Mouse (Mus musculus): ENCODE measurements at regions not wholly inside any gene's neighbourhood (a gene's known extent, or its start where the extent isn't known, plus 50 kb on each side); places are given as distances from the start of the nearest gene placed in this dataset.

GRCm38 (mm10) chr6:91615022-91615421 lies 68.8 kb upstream of the Slc6a6 start:
- WGBS, result 60% methylated on average over 2 of the region's 2 CpGs
- peaks cover 10% of the 10 kb centered on the region; the same call in 1 of the 2 replicates for H3K4me1 ChIP-seq (ENCODE audit: insufficient read depth, low read length)
- no peak for TF ChIP-seq CTCF (IDR thresholded peaks at IDR 0.05)
- H3K9ac ChIP-seq (replicated peaks; ENCODE audit: low read length, poor library complexity, severe bottlenecking), result no peak overlapping the region
- H3K36me3 ChIP-seq (ENCODE audit: insufficient read depth, low read length), result no peaks in the 10 kb centered on the region
- DNase-seq (ENCODE audit: low spot score) (no peak), ATAC-seq (ENCODE audit: low FRiP score) (no peak)
- no peaks in the 10 kb centered on the region for H3K27me3 ChIP-seq (ENCODE audit: insufficient read depth, low read length)
- H3K27ac ChIP-seq (ENCODE audit: low read depth, low read length), result no peak overlapping the region
- no peak overlapping the region for H3K4me2 ChIP-seq (ENCODE audit: low read depth, low read length, poor library complexity, severe bottlenecking)
- no peaks in the 10 kb centered on the region for H3K9me3 ChIP-seq (ENCODE audit: low read length)
- no peak overlapping the region for H3K4me3 ChIP-seq (ENCODE audit: low read depth, low read length)

DNA sequence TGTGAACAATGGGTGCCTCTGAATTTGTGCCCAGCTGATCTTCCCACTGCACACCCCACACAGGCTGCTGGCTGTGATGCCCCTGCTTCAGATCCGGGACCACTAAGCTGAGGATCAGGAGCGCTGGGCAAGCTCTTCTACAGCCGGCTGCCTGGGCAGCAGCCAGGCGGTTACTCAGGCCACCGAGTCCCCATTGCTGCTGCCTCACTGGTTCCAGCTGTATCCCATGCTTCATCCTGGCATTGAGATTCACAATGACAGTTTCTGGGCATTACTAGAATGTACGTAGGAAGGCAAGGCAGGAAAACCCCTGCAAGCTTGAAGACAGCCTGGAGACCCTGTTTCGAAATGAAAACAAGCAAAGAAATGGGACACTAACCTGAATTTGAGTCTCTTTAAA lies 67.3 kb upstream of the Slc6a6 start:
- peak; percentile 93 for DNase-seq (ENCODE audit: low spot score)
- no peak for TF ChIP-seq CTCF (IDR thresholded peaks at IDR 0.05)
- Histone ChIP-seq H3K4me1 (ENCODE audit: insufficient read depth, low read length) (peaks cover 10% of the 10 kb centered on the region; the same call in 1 of the 2 replicates), H3K36me3 (ENCODE audit: insufficient read depth, low read length) (no peaks in the 10 kb centered on the region), H3K27me3 (ENCODE audit: insufficient read depth, low read length) (no peaks in the 10 kb centered on the region), H3K4me2 (ENCODE audit: low read depth, low read length, poor library complexity, severe bottlenecking) (peak overlapping the region; percentile 47), H3K9ac (replicated peaks; ENCODE audit: low read length, poor library complexity, severe bottlenecking) (peak overlapping the region; percentile 59), H3K27ac (ENCODE audit: low read depth, low read length) (peak overlapping the region; percentile 92), H3K9me3 (ENCODE audit: low read length) (no peaks in the 10 kb centered on the region), H3K4me3 (ENCODE audit: low read depth, low read length) (0 out of 2 replicates have a peak overlapping the region, but pooled peaks have one; percentile 8)
- ATAC-seq (ENCODE audit: low FRiP score), result peak; percentile 68
- WGBS, result 30% methylated on average over 7 of the region's 7 CpGs

GRCm38 (mm10) chr6:91617031-91617596 lies 66.7 kb upstream of the Slc6a6 start:
- H3K36me3 ChIP-seq (ENCODE audit: insufficient read depth, low read length), result no peaks in the 10 kb centered on the region
- ATAC-seq (ENCODE audit: low FRiP score), result peak; percentile 93
- peak overlapping the region; percentile 92 for H3K27ac ChIP-seq (ENCODE audit: low read depth, low read length)
- peak overlapping the region; percentile 47 for H3K4me2 ChIP-seq (ENCODE audit: low read depth, low read length, poor library complexity, severe bottlenecking)
- DNase-seq (ENCODE audit: low spot score), result peak; percentile 93
- WGBS, result under 1% methylated on average over 13 of the region's 13 CpGs
- H3K9me3 ChIP-seq (ENCODE audit: low read length), result no peaks in the 10 kb centered on the region
- TF ChIP-seq CTCF (IDR thresholded peaks at IDR 0.05), result no peak
- peak overlapping the region; percentile 59 for H3K9ac ChIP-seq (replicated peaks; ENCODE audit: low read length, poor library complexity, severe bottlenecking)
- peaks cover 10% of the 10 kb centered on the region; the same call in 1 of the 2 replicates for H3K4me1 ChIP-seq (ENCODE audit: insufficient read depth, low read length)
- H3K4me3 ChIP-seq (ENCODE audit: low read depth, low read length), result peak overlapping the region; percentile 27
- H3K27me3 ChIP-seq (ENCODE audit: insufficient read depth, low read length), result no peaks in the 10 kb centered on the region

- peak overlapping the region; percentile 92 for H3K27ac ChIP-seq (ENCODE audit: low read depth, low read length)
- DNase-seq (ENCODE audit: low spot score), result no peak
- peaks cover 10% of the 10 kb centered on the region; the same call in 1 of the 2 replicates for H3K4me1 ChIP-seq (ENCODE audit: insufficient read depth, low read length)
- H3K9me3 ChIP-seq (ENCODE audit: low read length), result no peaks in the 10 kb centered on the region
- ATAC-seq (ENCODE audit: low FRiP score), result 0 out of 2 replicates have a peak, but pooled peaks have one; percentile 2
- no peaks in the 10 kb centered on the region for H3K27me3 ChIP-seq (ENCODE audit: insufficient read depth, low read length)
- WGBS, result 79% methylated on average over 10 of the region's 10 CpGs
- no peak for TF ChIP-seq CTCF (IDR thresholded peaks at IDR 0.05)
- H3K4me3 ChIP-seq (ENCODE audit: low read depth, low read length), result no peak overlapping the region
- no peaks in the 10 kb centered on the region for H3K36me3 ChIP-seq (ENCODE audit: insufficient read depth, low read length)
- H3K4me2 ChIP-seq (ENCODE audit: low read depth, low read length, poor library complexity, severe bottlenecking), result peak overlapping the region; percentile 47; the same call in 1 of the 2 replicates
- H3K9ac ChIP-seq (replicated peaks; ENCODE audit: low read length, poor library complexity, severe bottlenecking), result 0 out of 2 replicates have a peak overlapping the region, but pooled peaks have one; percentile 59
These were observed 66.2 kb upstream of the Slc6a6 start for GRCm38 (mm10) chr6:91617685-91618084.

GRCm38 (mm10) chr6:91619009-91619408 lies 64.8 kb upstream of the Slc6a6 start:
- Histone ChIP-seq H3K27ac (ENCODE audit: low read depth, low read length) (no peak overlapping the region), H3K27me3 (ENCODE audit: insufficient read depth, low read length) (no peaks in the 10 kb centered on the region), H3K4me1 (ENCODE audit: insufficient read depth, low read length) (peaks cover 10% of the 10 kb centered on the region; the same call in 1 of the 2 replicates), H3K4me3 (ENCODE audit: low read depth, low read length) (no peak overlapping the region), H3K9ac (replicated peaks; ENCODE audit: low read length, poor library complexity, severe bottlenecking) (no peak overlapping the region), H3K4me2 (ENCODE audit: low read depth, low read length, poor library complexity, severe bottlenecking) (no peak overlapping the region), H3K9me3 (ENCODE audit: low read length) (no peaks in the 10 kb centered on the region), H3K36me3 (ENCODE audit: insufficient read depth, low read length) (no peaks in the 10 kb centered on the region)
- no peak for TF ChIP-seq CTCF (IDR thresholded peaks at IDR 0.05)
- no peak for ATAC-seq (ENCODE audit: low FRiP score)
- 87% methylated on average over 6 of the region's 6 CpGs for WGBS
- no peak for DNase-seq (ENCODE audit: low spot score)
